Mouse (Mus musculus): ENCODE measurements around the gene Lce3f. TPM values are rescaled to one million over a fixed set of nuclear protein-coding genes. Genes with fewer than 3 reads are reported as not detected.

The Lce3f gene
- not detected for polyA plus RNA-seq (2017; shearing (Covaris generic))

GRCm38 (mm10) chr3:92991926-92992325 lies at the start of gene Lce3f:
Lce3f (plus strand) TSS chr3:92992226.

GRCm38 (mm10) chr3:92944186-92944585 lies 47.8 kb upstream of the Lce3f start, which contains the start of gene Lce3c:
Lce3c (plus strand) TSS chr3:92944486.

GRCm38 (mm10) chr3:92957090-92957489 lies 34.9 kb upstream of the Lce3f start, which contains the start of gene Lce3d:
Lce3d (plus strand) TSS chr3:92957390.

GRCm38 (mm10) chr3:92966761-92967160 lies 25.3 kb upstream of the Lce3f start, which contains the start of gene Lce3e:
Lce3e (plus strand) TSS chr3:92967061.

GRCm38 (mm10) chr3:93015460-93016104 lies 23.6 kb downstream of the Lce3f start, which contains the start of gene Crct1:
Crct1 (minus strand) TSS chr3:93015687.

GRCm38 (mm10) chr3:93018960-93019359 lies 26.9 kb downstream of the Lce3f start, which contains the start of gene Lce1m:
Lce1m (minus strand) TSS chr3:93019060.

Other genes with a start within 250 kb of the Lce3f start
- not detected for gene Lce1g, start 239.9 kb upstream of the Lce3f start, polyA plus RNA-seq (2017; shearing (Covaris generic))
- not detected for gene Lce1h, start 227.2 kb upstream of the Lce3f start, polyA plus RNA-seq (2017; shearing (Covaris generic))
- not detected for gene Lce1i, start 213.3 kb upstream of the Lce3f start, polyA plus RNA-seq (2017; shearing (Covaris generic))
- not detected for gene Lce1j, start 201.7 kb upstream of the Lce3f start, polyA plus RNA-seq (2017; shearing (Covaris generic))
- gene Lce1k, start 184.3 kb upstream of the Lce3f start, polyA plus RNA-seq (2017; shearing (Covaris generic)): not detected
- gene Kprp, start 165.0 kb upstream of the Lce3f start, polyA plus RNA-seq (2017; shearing (Covaris generic)): not detected
- gene Lce1l, start 140.9 kb upstream of the Lce3f start, polyA plus RNA-seq (2017; shearing (Covaris generic)): not detected
- gene 2310050C09Rik, start 122.0 kb upstream of the Lce3f start, polyA plus RNA-seq (2017; shearing (Covaris generic)): under 1 TPM in 1 of 2 experiments, not detected in 1; 0.53 TPM
- gene Lce3a, start 66.0 kb upstream of the Lce3f start, polyA plus RNA-seq (2017; shearing (Covaris generic)): not detected
- not detected for gene Lce3b, start 59.2 kb upstream of the Lce3f start, polyA plus RNA-seq (2017; shearing (Covaris generic))
- not detected for gene Lce3c, start 47.7 kb upstream of the Lce3f start, polyA plus RNA-seq (2017; shearing (Covaris generic))
- gene Lce3d, start 34.8 kb upstream of the Lce3f start, polyA plus RNA-seq (2017; shearing (Covaris generic)): under 1 TPM in 1 of 2 experiments, not detected in 1; 0.34 TPM
- not detected for gene Lce3e, start 25.2 kb upstream of the Lce3f start, polyA plus RNA-seq (2017; shearing (Covaris generic))
- not detected for gene Crct1, start 23.5 kb downstream of the Lce3f start, polyA plus RNA-seq (2017; shearing (Covaris generic))
- gene Lce1m, start 26.8 kb downstream of the Lce3f start, polyA plus RNA-seq (2017; shearing (Covaris generic)): not detected
- 1 to 10 TPM in 1 of 2 experiments, not detected in 1; 1.4 TPM for gene Gm4858, start 76.6 kb downstream of the Lce3f start, polyA plus RNA-seq (2017; shearing (Covaris generic))
- gene Crnn, start 152.6 kb downstream of the Lce3f start, polyA plus RNA-seq (2017; shearing (Covaris generic)): not detected
- under 1 TPM in 1 of 2 experiments, not detected in 1; 0.10 TPM for gene Flg2, start 205.1 kb downstream of the Lce3f start, polyA plus RNA-seq (2017; shearing (Covaris generic))

Data from inflammation-experienced regulatory T-cells (primary cell).